Mouse (Mus musculus) c-Kit-positive CD71-negative TER-119-negative erythroid progenitor cells, embryonic 14.5 days (primary cell): Measurements from ENCODE around the gene Lipf.

Experiments used
- DNase-seq: peaks from one replicate; pipeline ENCODE4 v3.0.0-alpha.2; 2013; ENCODE audit warnings: low read depth

Gene Lipf

DNA sequence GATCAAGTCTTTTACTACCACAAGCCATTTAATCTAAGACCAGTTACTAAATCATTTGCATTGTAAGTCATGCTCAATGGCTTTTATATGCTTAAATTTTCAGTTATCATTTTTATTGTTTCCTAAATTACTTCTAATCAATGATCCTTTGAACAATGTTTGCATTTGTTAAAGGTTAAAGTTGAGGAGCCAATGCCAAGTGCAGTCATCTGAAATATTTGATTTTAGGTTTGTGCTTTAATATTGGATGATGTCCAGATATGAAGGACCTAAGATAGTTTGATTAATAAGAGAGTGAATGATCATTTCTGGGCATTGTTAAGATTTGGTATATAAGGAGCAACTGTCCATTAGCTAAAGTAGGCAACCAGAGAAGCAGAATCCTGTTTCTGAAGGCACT lies at the start of gene Lipf:
TSS of gene Lipf (plus strand) at position 301 of the 400 bp plus-strand sequence.
- DNase-seq: no peak

DNA sequence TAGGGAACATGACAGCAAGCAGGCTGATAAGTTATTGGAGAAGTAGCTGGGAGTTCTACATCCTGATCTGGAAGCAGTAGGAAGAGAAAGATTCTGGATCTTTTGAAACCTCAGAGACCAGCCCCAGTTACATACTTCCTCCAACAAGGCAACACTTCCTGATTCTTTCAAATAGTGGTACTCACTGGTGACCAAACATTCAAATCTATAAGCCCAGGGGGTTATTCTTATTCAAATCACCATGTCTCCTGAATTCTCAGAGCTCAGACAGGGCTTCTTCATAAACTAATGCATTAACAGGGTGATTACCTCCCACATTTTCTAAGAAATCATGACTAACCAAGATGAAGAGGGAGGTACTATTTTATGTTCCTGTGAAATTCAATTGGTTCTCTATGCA lies 36.9 kb upstream of the Lipf start:
- no peak for DNase-seq

DNA sequence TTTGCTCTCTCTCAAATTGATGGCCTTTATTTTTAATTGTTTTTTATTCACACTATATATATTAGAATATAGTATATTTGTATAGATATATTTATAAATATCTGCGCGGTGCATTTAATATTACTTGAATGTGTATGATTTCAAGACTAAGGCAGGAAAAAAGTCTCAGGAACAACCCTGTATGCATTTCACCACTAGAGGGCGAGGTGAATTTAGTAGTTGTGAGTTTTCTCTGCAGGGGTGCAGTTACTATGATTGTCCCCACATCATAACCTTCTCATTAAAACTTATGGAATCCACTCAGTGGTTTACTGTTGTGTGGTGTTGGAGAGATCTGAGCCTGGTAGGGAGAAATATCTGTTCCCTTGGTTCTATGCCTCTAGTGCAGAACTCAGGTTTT lies 18.0 kb downstream of the Lipf start:
- peak; percentile 0 for DNase-seq

DNA sequence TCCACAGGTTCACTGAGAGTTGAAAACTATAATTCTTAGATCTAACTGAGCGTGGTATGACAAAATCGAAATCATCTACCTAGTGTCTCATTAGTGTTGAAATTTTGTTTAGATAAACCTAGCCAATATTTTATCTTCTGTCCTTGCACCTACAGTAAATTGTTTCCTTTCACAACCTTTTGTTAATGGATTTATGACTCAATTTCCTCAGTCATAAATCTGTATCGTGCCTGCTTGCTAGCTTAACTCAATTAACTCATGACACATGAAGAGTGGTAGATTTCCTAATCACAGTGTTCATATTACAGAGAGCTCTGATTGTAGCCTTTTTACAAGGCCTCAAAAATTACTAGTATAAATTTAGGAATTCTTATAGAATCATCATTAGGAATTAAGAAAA lies 22.1 kb downstream of the Lipf start:
- no peak for DNase-seq

DNA sequence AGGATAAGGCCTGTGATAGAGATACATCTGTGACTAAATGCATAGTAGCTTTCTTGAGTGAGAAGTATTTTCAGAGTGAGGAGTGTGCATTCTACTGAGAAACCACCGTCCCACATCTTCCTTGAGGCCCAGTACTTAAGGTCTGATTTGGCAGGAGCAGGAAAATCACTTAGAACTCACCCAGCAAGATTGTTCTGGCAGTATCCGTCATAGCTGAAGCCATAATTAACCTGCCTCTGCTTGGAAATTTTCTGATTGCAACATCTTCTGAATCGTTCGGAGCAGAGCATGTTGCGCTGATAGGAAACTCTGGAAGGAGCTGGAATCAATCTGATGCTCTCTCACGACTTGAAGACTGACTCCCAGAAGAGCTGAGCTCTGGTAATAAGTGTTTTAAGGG lies 47.0 kb downstream of the Lipf start, which contains the start of gene Lipk:
TSS of gene Lipk (plus strand) at position 289 of the 400 bp plus-strand sequence.
- DNase-seq: no peak

DNA sequence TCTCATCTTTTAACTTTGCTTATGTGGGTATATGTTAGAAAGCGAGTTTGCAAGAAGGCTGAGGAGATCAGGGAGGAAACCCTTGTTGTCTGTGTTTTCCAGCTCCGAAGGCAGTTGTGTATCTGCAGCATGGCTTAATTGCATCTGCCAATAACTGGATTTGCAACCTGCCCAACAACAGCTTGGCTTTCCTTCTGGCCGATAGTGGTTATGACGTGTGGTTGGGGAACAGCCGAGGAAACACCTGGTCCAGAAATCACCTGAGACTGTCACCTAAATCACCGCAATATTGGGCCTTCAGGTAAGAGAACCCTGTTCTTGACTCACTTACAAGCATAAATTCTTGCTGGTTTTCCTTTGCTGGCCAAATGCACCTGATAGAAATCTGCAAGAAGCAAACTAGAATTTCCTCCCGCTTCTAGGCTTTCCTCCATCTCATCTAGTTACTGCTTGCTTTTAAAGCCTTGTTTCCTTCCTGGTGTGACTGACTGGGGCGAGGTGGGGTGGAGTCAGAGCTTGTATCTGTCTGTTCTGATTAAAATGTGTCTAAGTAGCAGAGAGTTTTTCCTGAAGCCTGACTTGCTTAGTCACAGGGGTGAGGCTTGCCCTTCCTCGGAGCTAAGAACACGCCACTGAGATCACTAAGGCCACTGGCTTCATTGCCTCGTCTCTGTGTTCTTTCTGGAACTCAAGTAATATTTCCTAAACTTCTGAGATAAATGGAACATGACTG lies 60.6 kb downstream of the Lipf start:
- no peak for DNase-seq

DNA sequence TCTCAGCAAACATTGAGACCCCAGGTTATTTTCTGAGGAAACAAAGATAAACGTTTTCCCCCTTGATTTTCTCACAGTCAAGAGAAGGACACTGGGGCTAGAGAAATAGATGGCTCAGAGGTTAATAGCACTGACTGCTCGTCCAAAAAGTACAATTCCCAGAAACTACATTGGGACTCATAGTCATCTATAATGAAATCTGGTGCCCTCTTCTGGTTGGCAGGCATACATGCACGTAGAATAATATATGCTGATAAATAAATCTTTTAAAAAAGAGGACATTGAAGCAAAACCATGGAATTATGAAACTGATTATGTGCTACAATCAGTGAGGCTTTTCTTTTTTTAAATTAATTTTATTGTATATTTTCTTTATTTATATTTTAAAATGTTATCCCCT lies 61.8 kb downstream of the Lipf start:
- no peak for DNase-seq
